Mouse (Mus musculus) cerebellum, adult 2 months (tissue): Measurements from ENCODE around the gene Sdhb. TPM values are rescaled to one million over a fixed set of nuclear protein-coding genes. Genes with fewer than 3 reads are reported as not detected.

Experiments used
- DNase-seq, 2 experiments: peaks; one replicate each; pipeline ENCODE4 v3.0.0; 2021
- H3K27ac ChIP-seq: fragments of 200-500 bp; 2 replicates; pipeline ENCODE4 v1.5.1; 2012; ENCODE audit warnings: low read length, control low read depth, inconsistent platforms; ENCODE audit not compliant: insufficient read depth
- H3K27me3 ChIP-seq: fragments of 200-500 bp; 2 replicates; pipeline ENCODE4 v1.6.1; 2012; ENCODE audit warnings: inconsistent platforms, mild to moderate bottlenecking, low read length, moderate library complexity; ENCODE audit not compliant: control insufficient read depth, insufficient read depth
- H3K4me1 ChIP-seq: fragments of 200-500 bp; 2 replicates; pipeline ENCODE4 v1.6.1; 2011; ENCODE audit warnings: low read length; ENCODE audit not compliant: control insufficient read depth, insufficient read depth
- H3K4me3 ChIP-seq: fragments of 200-500 bp; replicated peaks from 2 replicates; pipeline ENCODE3; 2011; ENCODE audit warnings: mild to moderate bottlenecking, low read depth, low read length, control low read depth; ENCODE audit not compliant: insufficient read depth
- CTCF ChIP-seq: fragments of 200-500 bp; IDR thresholded peaks from 2 replicates; pipeline ENCODE4 v1.5.1; 2011; ENCODE audit warnings: low read depth, mild to moderate bottlenecking, control low read depth, low read length, moderate library complexity, borderline replicate concordance; ENCODE audit not compliant: insufficient read depth
- POLR2A ChIP-seq: fragments of 200-500 bp; IDR thresholded peaks from 2 replicates; pipeline ENCODE4 v1.6.1; 2011; ENCODE audit warnings: low read length, control low read depth, borderline replicate concordance; ENCODE audit not compliant: insufficient read depth
- WGBS: fragments of 180-500 bp; shearing (Covaris S2); methylation state at CpG from one replicate; pipeline ENCODE4 v1.1.7; 2018; 5-methylcytosine and 5-hydroxymethylcytosine counted together
- polyA plus RNA-seq: library from polyadenylated mRNA; depleted of rRNA; stranded (reverse); fragments of >200 nt; gene quantifications from 2 replicates; pipeline ENCODE4 v1.2.3, GENCODE M21; 2012

Sdhb gene
- polyA plus RNA-seq, 1 experiment = 320 TPM

DNA sequence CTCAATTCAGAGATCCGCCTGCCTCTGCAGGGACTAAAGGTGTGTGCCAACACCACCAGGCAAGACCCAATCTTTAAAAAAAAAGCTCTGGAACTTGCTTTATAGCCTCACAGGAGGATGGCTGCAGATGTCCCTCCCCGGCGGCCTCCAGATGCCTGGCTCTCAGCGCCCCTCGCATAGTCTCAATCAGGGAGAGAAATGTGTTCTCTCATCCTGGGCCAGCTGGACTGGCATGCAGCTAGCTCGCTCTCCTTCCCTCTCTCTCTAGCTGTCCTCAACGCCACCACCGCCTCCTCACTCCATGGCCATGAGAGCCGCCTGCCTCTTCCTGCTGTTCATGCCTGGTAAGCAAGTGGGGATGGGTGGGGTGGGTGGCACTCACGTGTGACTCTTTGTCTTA is 51.6 kb downstream of the Sdhb start:
- Histone ChIP-seq H3K27me3 (no peaks in the 10 kb centered on the region), H3K4me1 (peaks cover 59% of the 10 kb centered on the region), H3K27ac (0 out of 2 replicates have a peak overlapping the region, but pooled peaks have one; percentile 16), H3K4me3 (no peak overlapping the region)
- WGBS = 63% methylated on average over 10 of the region's 10 CpGs
- no peak for TF ChIP-seq CTCF
- no peak for TF ChIP-seq POLR2A
- no peak for DNase-seq

DNA sequence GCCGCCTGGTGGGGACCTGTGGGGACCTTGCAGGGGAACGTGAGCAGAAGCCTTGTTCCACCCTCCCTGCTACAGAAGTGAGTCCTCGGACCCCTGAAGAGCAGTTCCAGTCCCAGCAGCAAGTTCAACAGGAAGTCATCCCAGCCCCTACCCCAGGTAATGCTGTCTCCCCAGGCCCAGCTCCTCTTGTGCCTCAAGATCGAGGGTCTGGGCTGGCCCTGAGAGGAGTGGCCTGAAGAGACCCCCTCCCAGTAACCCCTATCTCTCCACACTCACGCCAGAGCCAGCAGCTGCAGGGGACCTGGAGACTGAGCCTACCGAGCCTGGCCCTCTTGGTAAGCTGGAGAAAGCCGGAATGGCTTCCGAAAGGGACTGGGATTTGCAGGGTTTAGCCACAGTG is 53.1 kb downstream of the Sdhb start:
- TF ChIP-seq CTCF (no peak), POLR2A (no peak)
- H3K4me1 ChIP-seq = peaks cover 48% of the 10 kb centered on the region
- no peak overlapping the region for H3K27ac ChIP-seq
- H3K4me3 ChIP-seq = no peak overlapping the region
- WGBS = 82% methylated on average over 8 of the region's 8 CpGs
- no peak for DNase-seq
- no peaks in the 10 kb centered on the region for H3K27me3 ChIP-seq

DNA sequence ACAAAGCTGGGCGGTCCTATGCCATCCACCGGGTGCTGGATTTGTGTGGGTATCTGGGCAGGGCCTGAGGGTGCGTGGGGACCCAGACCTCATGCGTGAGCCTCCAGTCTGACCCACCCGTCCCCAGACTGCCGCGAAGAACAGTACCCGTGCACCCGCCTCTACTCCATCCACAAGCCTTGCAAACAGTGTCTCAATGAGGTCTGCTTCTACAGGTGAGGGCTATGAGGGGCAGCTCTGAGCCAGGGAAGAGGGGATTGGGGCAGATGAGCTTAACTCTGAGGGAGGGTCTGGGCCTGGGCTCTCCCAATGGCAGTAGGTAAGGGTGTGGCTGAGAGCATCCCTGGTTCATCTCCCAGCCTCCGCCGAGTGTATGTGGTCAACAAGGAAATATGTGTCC is 53.9 kb downstream of the Sdhb start:
- WGBS = 94% methylated on average over 11 of the region's 11 CpGs
- Histone ChIP-seq H3K27me3 (no peaks in the 10 kb centered on the region), H3K27ac (no peak overlapping the region), H3K4me1 (peaks cover 48% of the 10 kb centered on the region), H3K4me3 (no peak overlapping the region)
- no peak for DNase-seq
- TF ChIP-seq POLR2A (no peak), CTCF (no peak)

DNA sequence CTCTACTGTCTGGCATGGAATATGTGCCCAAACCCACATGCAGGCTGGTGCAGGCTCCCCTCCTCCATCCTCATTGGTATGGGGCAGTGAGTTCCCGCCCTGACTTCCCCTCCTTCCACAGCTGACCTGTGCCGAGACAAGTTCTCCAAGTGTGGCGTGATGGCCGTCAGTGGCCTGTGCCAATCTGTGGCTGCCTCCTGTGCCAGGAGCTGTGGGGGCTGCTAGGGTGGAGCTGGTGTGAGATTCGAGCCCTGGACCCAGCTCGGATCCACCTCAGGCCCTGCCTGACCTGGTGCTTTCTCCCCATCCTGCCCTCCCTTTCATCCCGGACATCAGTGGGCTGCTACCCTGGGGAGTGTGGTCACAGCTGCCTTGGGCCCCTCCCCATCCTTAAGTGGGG is 54.4 kb downstream of the Sdhb start:
- WGBS = 74% methylated on average over 7 of the region's 7 CpGs
- TF ChIP-seq POLR2A (no peak), CTCF (no peak)
- H3K4me3 ChIP-seq = no peak overlapping the region
- H3K27ac ChIP-seq = no peak overlapping the region
- DNase-seq = no peak
- H3K4me1 ChIP-seq = peaks cover 44% of the 10 kb centered on the region
- H3K27me3 ChIP-seq = no peaks in the 10 kb centered on the region

DNA sequence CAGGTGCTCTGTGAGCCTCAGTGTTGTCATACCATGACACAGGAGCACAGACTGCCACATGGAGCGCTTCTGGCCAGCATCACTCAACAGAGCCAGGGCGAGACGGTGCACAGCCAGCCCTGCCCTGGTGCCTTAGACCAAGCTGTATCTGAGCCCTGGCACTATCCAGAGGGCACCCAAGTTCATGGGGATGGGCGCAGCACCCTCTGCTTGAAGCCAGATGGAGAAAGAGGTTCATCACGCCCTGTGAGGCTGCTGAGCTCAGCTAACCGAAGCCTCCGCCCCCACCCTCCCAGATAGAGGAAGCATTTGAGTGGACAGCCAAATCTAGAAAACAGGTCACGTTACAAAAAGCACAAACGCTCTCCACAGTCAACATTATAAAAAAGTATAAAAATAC is 55.3 kb downstream of the Sdhb start:
- Histone ChIP-seq H3K4me3 (no peak overlapping the region), H3K27ac (peak overlapping the region; percentile 15; the same call in 1 of the 2 replicates), H3K27me3 (no peaks in the 10 kb centered on the region), H3K4me1 (peaks cover 37% of the 10 kb centered on the region)
- no peak for DNase-seq
- TF ChIP-seq CTCF = no peak
- no peak for TF ChIP-seq POLR2A
- 21% methylated on average over 9 of the region's 9 CpGs for WGBS

DNA sequence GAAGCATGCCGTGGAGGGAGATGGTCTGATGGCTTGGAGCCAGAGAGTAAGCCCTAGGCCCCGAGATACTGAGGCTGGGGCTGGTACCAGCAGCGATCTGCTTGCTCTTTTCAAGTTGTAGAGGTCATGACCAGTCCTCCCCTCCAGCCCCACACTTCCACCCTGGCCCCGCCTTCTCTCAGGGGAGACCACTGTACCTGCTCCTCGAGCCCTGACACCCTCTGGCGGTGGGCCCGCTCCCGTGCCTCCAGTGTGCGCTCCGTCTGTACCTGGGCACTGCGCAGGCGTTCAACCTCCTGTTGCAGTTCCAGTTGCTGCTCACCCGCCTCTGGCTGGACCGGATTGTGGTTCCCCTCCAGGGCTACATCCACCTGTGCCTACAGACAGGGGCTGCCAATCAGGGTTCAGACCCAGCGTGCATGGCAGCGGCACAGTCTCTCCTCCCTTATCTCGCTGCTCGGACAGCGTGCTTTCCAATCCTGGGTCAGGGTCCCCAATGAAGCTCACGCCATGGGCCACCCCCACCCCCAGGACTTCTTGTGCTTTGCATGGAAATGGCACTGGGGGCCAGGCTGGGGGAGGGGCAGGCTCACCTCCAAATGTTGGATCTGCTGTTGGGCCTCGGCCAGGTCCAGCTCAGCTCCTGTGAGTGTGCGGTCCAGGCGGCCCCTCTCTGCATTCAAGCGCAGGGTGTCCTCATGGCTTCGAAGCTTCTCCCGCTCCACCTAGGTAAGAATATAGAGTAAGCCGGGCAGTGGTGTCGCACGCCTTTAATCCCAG is 56.8 kb downstream of the Sdhb start:
- no peak for TF ChIP-seq CTCF
- 88% methylated on average over 29 of the region's 29 CpGs for WGBS
- DNase-seq = no peak
- Histone ChIP-seq H3K27ac (no peak overlapping the region), H3K27me3 (no peaks in the 10 kb centered on the region), H3K4me3 (no peak overlapping the region), H3K4me1 (peaks cover 31% of the 10 kb centered on the region)

DNA sequence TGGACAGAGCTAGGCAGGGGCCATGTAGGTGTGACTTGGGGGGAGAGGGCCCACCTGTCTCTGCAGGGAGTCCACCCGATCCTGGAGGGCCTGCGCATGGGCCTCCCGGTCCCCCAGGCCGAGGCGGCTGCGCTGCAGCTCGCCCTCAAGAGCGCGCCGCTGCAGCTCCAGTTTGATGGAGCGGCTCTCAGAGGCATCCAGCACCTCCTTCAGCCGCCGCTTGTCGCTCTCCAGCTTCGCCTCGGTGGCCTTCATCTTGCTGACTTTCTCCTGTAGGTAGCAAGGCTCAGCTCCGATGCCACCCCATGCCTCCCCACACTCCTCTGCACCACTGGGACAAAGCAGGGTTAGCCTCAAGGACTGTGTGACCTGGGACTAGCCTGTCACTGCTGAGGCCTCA is 59.2 kb downstream of the Sdhb start:
- no peak for DNase-seq
- H3K4me1 ChIP-seq = peaks cover 28% of the 10 kb centered on the region
- H3K27ac ChIP-seq = no peak overlapping the region
- WGBS = 85% methylated on average over 17 of the region's 17 CpGs
- H3K4me3 ChIP-seq = no peak overlapping the region
- no peaks in the 10 kb centered on the region for H3K27me3 ChIP-seq
- TF ChIP-seq CTCF (no peak), POLR2A (no peak)

DNA sequence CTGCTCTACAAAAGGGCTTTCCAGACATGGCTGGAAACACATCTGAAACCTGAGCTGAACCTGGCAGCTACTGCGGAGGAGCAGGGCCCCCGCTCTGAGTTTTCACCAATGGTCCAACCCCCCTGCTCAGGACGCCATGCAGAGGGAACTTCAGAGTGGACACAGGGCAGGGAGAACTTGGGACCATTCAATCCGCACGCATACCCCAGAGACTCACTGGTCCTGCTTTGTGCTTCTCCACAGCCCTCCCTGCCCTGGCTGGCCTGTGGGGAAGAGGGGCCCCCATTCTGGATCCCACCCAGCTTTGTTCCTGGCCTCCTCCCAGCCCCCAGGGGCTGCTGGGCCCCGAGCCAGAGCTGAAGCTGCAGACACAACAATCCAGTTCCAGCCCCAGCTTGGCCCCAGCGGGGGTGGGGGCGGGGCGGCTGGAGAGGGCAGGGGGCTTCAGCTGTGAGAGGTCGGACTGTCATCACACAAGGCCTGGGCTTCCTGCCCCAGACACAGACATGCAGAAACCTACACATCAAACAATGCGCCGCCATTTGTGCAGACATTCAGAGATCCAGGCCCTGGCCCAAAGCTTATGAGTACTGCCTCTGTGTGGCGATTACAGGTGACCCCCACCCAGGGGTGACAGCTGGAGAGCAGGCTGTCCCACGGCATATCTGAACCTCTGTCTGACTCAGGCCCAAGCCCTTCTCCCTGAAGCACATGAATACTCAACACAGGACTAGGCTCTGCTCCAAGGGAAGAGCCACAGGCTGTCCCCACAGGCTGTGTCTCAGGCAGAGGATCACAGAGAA is 60.0 kb downstream of the Sdhb start:
- no peak for TF ChIP-seq POLR2A
- WGBS = 37% methylated on average over 14 of the region's 14 CpGs
- DNase-seq = peak in 1 of 2 experiments; percentile 53

More for the DNA sequence above, 60.0 kb downstream of the Sdhb start:
- H3K27me3 ChIP-seq = no peaks in the 10 kb centered on the region
- peaks cover 26% of the 10 kb centered on the region for H3K4me1 ChIP-seq
- H3K4me3 ChIP-seq = no peak overlapping the region
- no peak overlapping the region for H3K27ac ChIP-seq
